Mouse (Mus musculus) stomach, postnatal 0 days (tissue): ENCODE measurements around the gene Ddc.

Experiments
- CTCF ChIP-seq: IDR thresholded peaks from 2 replicates; pipeline ENCODE4 v1.5.1; 2016; ENCODE audit warnings: antibody characterized with exemption, low read depth, mild to moderate bottlenecking, moderate library complexity
- EP300 ChIP-seq: optimal IDR thresholded peaks from 2 replicates; pipeline ENCODE3; 2016; ENCODE audit warnings: antibody characterized with exemption

GRCm38 (mm10) chr11:11777796-11778195 is 120.1 kb downstream of the Ddc start:
- TF ChIP-seq CTCF = no peak
- TF ChIP-seq EP300 = no peak
